Mouse (Mus musculus) inflammation-experienced regulatory T-cells, adult 6 months (primary cell): Measurements from ENCODE around the gene F7. TPM values are rescaled to one million over a fixed set of nuclear protein-coding genes. Genes with fewer than 3 reads are reported as not detected.

ENCODE experiments used
- ATAC-seq: one replicate; pipeline ENCODE4 v1.8.0; 2017
- polyA plus RNA-seq, 3 experiments: library from polyadenylated mRNA; unstranded; fragments of 100-300 nt; shearing (Covaris generic); gene quantifications; one replicate each; pipeline ENCODE4 v1.2.1; 2017

The F7 gene
- not detected for polyA plus RNA-seq

GRCm38 (mm10) chr8:13025487-13026224 lies at the start of gene F7:
Gene F7, plus strand, starts transcription at chr8:13026034.
- ATAC-seq, result no peak

DNA sequence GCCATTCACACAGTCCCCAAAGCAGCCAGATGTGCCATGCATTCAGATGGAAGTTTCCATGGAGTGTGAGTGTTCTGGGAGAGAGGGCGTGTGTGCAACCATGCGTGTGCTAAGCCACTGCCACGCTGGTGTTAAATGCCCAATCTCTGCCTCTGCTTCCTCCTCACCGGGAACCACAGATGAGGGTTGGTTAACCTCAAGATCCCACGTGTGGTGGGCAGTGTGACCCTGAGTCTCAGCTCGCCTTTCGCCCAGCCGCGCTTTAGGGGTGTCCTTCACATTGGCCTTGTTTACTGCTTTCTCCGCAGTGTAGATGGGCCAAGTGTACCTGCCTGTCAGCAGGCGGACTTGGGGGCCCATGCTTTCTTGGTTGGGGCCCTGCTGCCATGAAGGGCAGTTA lies 49.5 kb upstream of the F7 start:
- ATAC-seq, result no peak

DNA sequence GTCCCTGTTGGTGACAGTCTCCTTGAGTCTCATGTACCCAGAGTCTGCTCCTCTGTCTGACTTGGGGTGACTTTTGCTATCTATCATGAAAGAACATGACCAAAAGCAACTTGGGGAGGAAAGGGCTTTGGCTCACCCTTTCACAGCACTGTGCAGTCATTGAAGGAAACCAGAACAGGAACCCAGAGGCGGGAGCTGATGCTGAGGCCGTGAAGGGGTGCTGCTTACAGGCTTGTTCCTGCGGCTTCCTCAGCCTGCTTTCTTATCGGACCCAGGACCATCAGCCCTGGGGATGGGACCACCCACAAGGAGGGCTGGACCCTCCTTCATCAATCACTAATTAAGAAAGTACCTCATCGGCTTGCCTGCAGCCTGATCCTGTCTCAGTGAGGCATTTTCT lies 49.1 kb upstream of the F7 start:
- ATAC-seq, result no peak

- ATAC-seq, result no peak
These were observed 48.5 kb upstream of the F7 start for GRCm38 (mm10) chr8:12977325-12977724.

- no peak for ATAC-seq
These were observed 47.5 kb upstream of the F7 start for GRCm38 (mm10) chr8:12978308-12978707.

DNA sequence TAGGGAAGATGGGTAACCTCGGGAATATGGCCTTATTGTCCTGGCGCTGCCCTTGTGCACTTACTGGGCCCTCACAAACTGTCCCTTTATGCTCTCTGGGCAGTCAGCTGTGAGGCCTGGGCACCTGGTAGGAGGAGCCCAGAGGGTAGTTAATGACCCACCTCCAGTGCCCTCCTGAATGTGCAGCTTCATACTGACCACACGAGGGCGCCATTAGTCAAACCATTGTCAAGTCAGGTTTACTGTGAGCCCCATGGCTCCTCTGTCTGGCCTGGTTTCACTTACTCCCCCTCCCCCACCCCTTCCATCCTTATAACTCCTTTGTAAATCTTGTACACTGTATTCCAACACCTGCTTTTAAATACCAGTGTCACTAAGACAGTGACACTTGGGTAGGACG lies 47.1 kb upstream of the F7 start:
- ATAC-seq, result no peak

- no peak for ATAC-seq
These were observed 42.0 kb upstream of the F7 start for GRCm38 (mm10) chr8:12983681-12984467.

DNA sequence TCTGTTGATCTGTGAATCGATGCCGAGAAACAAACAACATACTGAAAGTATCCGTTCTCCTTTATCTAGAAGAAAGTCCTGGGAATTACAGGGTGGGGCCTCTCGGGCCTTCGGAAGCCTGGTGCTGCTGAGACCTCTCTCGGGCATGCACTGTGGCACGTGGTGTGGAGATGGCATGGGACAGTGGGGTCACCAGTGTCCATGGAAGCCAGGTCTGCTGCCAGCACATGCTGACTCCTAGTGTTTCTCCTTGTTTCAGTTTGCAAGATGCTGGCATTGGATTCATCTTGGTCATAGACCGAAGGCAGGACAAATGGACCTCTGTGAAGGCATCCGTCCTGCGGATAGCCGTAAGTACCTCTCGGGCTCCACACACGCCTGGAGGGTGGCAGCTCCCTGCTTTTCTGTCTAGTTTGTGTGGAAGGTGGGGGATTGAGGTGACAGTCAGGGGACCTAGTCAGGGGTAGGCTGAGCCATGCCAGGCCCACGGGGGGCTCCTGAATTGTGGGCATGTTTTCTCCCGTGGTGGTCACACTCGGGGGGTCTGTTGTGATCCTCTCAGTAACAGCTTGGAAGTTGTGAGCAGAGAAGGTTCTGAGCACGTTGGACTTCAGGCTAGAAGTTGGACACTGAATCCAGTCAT lies 41.1 kb upstream of the F7 start:
- no peak for ATAC-seq

DNA sequence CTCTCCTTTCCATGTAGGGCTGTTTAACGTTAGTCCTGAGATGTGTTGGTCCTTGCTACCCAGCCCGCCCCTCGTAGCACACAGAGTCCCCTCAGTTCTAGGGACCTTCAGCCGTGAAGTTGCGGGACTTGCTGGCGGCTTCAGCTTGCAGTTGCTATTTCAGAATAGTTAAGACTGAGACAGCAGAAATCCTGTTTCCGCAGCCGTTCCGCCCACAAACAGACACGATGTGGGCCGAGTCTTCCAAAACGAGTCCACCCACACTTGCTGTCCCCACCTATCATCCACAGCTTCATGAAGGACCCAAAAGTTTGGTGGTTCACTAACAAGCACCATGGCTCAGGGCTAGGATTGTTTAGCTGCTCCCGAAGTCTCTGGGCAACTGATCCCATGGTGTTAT lies 40.6 kb upstream of the F7 start:
- ATAC-seq, result no peak

GRCm38 (mm10) chr8:12987571-12987970 lies 38.3 kb upstream of the F7 start:
- no peak for ATAC-seq

DNA sequence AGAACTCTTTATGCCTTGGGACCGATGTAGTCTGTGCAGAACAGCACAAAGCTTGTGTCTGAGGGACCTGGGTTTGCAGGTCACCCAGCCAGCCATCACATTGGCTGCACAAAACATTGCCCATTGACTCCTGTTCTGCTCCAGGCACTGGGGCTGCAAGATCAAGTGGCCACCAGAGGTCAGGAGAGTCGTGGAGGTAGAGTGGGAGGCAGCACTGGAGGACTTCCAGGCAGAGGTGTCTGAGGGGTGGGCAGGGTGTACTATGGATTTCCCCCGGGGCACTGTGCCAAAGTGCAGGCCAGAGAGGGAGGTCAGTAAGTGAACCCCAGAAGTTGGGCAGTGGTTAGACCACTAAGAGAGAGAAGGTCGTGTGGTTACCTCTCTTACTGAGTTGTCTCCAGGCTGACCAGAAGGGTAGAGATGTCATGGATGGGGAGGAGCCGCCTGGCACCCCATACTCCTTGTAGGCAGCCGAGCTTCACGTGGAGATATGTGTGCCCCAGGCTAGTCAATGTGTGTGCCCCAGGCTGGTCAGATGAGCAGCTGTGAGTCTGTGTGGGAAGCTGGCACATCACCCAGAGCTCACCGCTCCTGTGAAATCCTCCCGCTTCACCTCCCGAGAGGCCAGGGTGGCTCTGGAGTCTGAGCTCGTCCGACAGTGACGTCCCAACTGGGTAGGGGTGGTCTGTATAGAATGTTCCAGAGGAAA lies 37.0 kb upstream of the F7 start:
- ATAC-seq, result no peak

GRCm38 (mm10) chr8:12991411-12991810 lies 34.4 kb upstream of the F7 start:
- no peak for ATAC-seq

- ATAC-seq, result no peak
These were observed 31.4 kb upstream of the F7 start for GRCm38 (mm10) chr8:12994468-12994867.

DNA sequence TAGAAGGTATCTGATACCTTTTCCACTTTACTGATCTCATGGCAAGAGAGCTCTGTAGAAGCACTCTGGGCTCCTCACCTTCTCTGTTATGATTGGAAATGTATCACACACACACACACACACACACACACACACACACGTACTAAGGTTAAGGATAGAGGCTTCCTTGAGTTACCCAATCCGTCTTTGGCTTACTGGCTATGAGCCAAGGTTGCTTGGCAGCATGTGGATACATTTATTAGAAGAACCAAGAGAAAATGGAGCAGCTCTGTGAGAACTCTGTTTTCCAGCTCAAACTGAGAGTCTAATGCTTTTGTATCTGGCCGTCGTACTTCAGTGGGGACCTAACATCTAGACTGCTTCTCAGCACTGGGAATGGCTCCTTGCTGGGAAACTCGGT lies 30.4 kb upstream of the F7 start:
- no peak for ATAC-seq

- no peak for ATAC-seq
These were observed 29.0 kb upstream of the F7 start for GRCm38 (mm10) chr8:12996831-12997275.

DNA sequence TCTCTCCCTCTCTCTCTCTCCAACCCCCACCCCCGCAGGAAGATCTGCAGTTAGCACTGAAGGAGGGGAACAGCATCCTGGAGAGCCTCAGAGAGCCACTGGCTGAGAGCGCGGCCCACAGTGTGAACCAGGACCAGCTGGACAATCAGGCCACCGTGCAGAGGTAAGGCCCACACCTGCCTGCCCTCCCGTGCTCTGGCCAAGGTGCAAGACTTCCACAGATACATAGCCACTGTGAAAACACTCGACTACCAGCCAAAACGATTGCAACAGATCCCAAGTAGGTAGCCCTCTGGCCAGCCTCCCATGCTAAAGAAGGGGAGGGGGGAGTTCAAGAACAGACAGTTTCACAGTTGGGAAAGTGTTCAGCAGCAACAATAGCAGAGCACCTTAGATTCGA lies 27.5 kb upstream of the F7 start:
- no peak for ATAC-seq

DNA sequence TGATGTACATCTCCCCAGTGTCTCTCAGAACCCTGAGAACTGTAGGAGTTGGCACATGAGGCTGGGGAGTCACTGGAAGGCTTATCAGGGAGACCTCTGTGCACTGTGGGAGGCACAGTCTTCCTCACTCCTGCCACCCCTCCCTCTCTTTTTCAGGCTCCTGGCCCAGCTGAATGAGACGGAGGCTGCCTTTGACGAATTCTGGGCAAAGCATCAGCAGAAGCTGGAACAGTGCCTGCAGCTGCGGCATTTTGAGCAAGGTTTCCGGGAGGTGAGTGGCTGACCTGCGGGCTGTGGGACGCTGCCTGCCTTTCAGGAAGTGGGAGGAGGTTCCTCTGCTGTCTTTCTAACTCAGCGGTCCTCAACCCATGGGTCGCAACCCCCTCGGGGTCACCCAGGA lies 26.0 kb upstream of the F7 start:
- no peak for ATAC-seq

- no peak for ATAC-seq
These were observed 18.4 kb upstream of the F7 start for GRCm38 (mm10) chr8:13007458-13007857.

- ATAC-seq, result no peak
These were observed 15.5 kb upstream of the F7 start for GRCm38 (mm10) chr8:13010313-13010712.

DNA sequence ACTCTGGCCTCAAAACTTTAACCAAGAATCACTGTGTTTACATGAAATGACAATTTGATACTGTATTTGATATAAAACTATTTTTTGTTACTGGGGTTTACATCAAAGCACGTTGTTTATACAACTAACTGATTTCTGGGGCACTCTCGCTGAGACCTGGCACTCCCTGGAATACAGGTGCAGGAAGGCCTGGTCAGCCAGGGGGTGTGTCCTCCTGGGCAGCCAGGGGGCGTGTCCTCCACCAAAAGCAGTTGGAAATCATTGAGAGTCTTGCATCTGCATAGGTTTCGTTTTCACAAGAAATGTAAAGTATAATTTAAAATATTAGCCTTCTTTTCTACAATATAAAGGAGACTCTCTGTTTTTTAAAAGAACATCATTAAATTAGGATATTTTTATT lies 6.3 kb upstream of the F7 start:
- no peak for ATAC-seq

DNA sequence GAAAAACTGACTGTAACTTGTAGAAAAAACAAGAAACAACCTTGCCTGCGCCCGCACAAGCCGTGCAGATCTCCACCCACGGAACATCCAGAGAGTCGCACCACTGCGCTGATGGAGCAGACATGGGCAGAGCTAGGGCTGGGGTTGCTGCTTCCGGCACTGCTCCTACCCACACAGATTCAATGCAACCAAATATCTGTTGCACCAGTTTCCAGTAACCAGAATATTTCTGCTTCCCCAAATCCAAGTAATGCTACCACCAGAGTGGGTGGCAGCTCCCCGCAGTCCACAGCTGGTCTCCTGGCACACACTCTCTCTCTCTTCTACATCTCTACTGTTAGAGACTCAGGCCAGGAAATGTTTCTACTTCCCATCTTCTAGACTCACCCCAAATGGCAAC lies 4.0 kb upstream of the F7 start:
- no peak for ATAC-seq

- no peak for ATAC-seq
These were observed 1.8 kb downstream of the F7 start for GRCm38 (mm10) chr8:13027615-13028014.

- no peak for ATAC-seq
These were observed 2.6 kb downstream of the F7 start for GRCm38 (mm10) chr8:13028482-13028881.
